Mouse (Mus musculus) bone marrow, adult 2 months (tissue): ENCODE data around the gene Msto1. TPM values are rescaled to one million over a fixed set of nuclear protein-coding genes. Genes with fewer than 3 reads are reported as not detected.

Experiments
- H3K27ac ChIP-seq: fragments of 200-500 bp; 2 replicates; pipeline ENCODE4 v1.5.1; 2012; ENCODE audit warnings: low read depth, mild to moderate bottlenecking, control low read depth, inconsistent platforms, low read length; ENCODE audit not compliant: control insufficient read depth, poor library complexity, insufficient read depth
- H3K4me1 ChIP-seq: fragments of 200-500 bp; 2 replicates; pipeline ENCODE4 v1.6.1; 2011; ENCODE audit warnings: low read length; ENCODE audit not compliant: control insufficient read depth, insufficient read depth
- H3K4me3 ChIP-seq: fragments of 200-500 bp; replicated peaks from 2 replicates; pipeline ENCODE3; 2011; ENCODE audit warnings: mild to moderate bottlenecking, low read depth, low read length, control low read depth; ENCODE audit not compliant: control insufficient read depth
- CTCF ChIP-seq: fragments of 200-500 bp; IDR thresholded peaks from 2 replicates; pipeline ENCODE4 v1.5.1; 2011; ENCODE audit warnings: low read length, control low read depth; ENCODE audit not compliant: control insufficient read depth, insufficient read depth
- POLR2A ChIP-seq: fragments of 200-500 bp; IDR thresholded peaks from 2 replicates; pipeline ENCODE4 v1.6.1; 2011; ENCODE audit warnings: low read depth, mild to moderate bottlenecking, control low read depth, low read length, borderline replicate concordance; ENCODE audit not compliant: control insufficient read depth
- WGBS: fragments of 180-500 bp; shearing (Covaris S2); methylation state at CpG from one replicate; pipeline ENCODE4 v1.1.7; 2018; 5-methylcytosine and 5-hydroxymethylcytosine counted together
- polyA plus RNA-seq: library from polyadenylated mRNA; stranded (reverse); fragments of >200 nt; gene quantifications from 2 replicates; pipeline ENCODE4 v1.2.4, GENCODE M21; 2011; ENCODE audit warnings: low replicate concordance; ENCODE audit not compliant: missing spikeins, insufficient read depth, insufficient read length

Msto1 gene
- polyA plus RNA-seq, 1 experiment, result 13.7 TPM

GRCm38 (mm10) chr3:88942316-88942880 is 28.6 kb upstream of the Msto1 start:
- TF ChIP-seq CTCF (no peak), POLR2A (no peak)
- H3K4me3 ChIP-seq, result no peak overlapping the region
- no peaks in the 10 kb centered on the region for H3K4me1 ChIP-seq
- WGBS, result 92% methylated on average over 10 of the region's 10 CpGs
- no peak overlapping the region for H3K27ac ChIP-seq

DNA sequence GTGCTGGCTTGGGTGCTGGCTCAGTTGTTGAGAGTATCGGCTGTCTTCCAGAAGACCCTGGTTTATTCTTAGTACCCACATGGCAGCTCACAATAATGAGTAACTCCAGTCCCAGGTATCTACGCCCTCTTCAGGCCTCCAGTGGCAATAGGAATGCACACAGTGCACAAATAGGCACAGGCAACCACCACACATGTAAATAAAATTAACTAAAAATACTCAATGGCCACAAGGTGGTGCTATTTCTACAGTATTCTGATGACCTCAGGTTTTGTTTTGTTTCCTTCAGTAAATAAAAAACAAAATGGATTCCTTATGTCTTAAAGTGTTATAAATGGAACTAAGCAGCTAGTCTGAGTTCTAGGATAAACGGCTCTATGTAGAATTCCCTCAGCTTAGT is 25.9 kb upstream of the Msto1 start:
- H3K4me3 ChIP-seq, result no peak overlapping the region
- 65% methylated on average over 3 of the region's 3 CpGs for WGBS

GRCm38 (mm10) chr3:88939071-88939470 is 25.3 kb upstream of the Msto1 start:
- WGBS, result 89% methylated on average over 10 of the region's 10 CpGs
- Histone ChIP-seq H3K4me1 (no peaks in the 10 kb centered on the region), H3K4me3 (no peak overlapping the region), H3K27ac (no peak overlapping the region)
- TF ChIP-seq CTCF (no peak), POLR2A (no peak)

More for the DNA sequence above, 25.9 kb upstream of the Msto1 start:
- H3K27ac ChIP-seq, result no peak overlapping the region
- H3K4me1 ChIP-seq, result no peaks in the 10 kb centered on the region
- TF ChIP-seq CTCF, result no peak
- no peak for TF ChIP-seq POLR2A

- 76% methylated on average over 3 of the region's 3 CpGs for WGBS
- no peaks in the 10 kb centered on the region for H3K4me1 ChIP-seq
- no peak for TF ChIP-seq POLR2A
- TF ChIP-seq CTCF, result no peak
- no peak overlapping the region for H3K4me3 ChIP-seq
- H3K27ac ChIP-seq, result no peak overlapping the region
These were observed 15.7 kb upstream of the Msto1 start for GRCm38 (mm10) chr3:88929501-88929900.

- H3K4me3 ChIP-seq, result no peak overlapping the region
- TF ChIP-seq CTCF (no peak), POLR2A (no peak)
- no peaks in the 10 kb centered on the region for H3K4me1 ChIP-seq
- 86% methylated on average over 2 of the region's 2 CpGs for WGBS
- no peak overlapping the region for H3K27ac ChIP-seq
These were observed 11.9 kb upstream of the Msto1 start for GRCm38 (mm10) chr3:88925651-88926050.

GRCm38 (mm10) chr3:88923989-88924591 is 10.3 kb upstream of the Msto1 start:
- H3K27ac ChIP-seq, result no peak overlapping the region
- no peak for TF ChIP-seq POLR2A
- TF ChIP-seq CTCF, result no peak
- H3K4me1 ChIP-seq, result no peaks in the 10 kb centered on the region
- no peak overlapping the region for H3K4me3 ChIP-seq
- WGBS, result 59% methylated on average over 8 of the region's 8 CpGs

- Histone ChIP-seq H3K27ac (no peak overlapping the region), H3K4me1 (no peaks in the 10 kb centered on the region)
- 96% methylated on average over 9 of the region's 9 CpGs for WGBS
These were observed 7.6 kb upstream of the Msto1 start for GRCm38 (mm10) chr3:88921411-88921810.

GRCm38 (mm10) chr3:88918981-88919380 is 5.2 kb upstream of the Msto1 start:
- 86% methylated on average over 13 of the region's 13 CpGs for WGBS
- no peaks in the 10 kb centered on the region; the same call in 1 of the 2 replicates for H3K4me1 ChIP-seq
- TF ChIP-seq POLR2A, result no peak
- no peak for TF ChIP-seq CTCF

More at GRCm38 (mm10) chr3:88921411-88921810, 7.6 kb upstream of the Msto1 start:
- TF ChIP-seq POLR2A (no peak), CTCF (no peak)
- no peak overlapping the region for H3K4me3 ChIP-seq

More at GRCm38 (mm10) chr3:88918981-88919380, 5.2 kb upstream of the Msto1 start:
- Histone ChIP-seq H3K27ac (no peak overlapping the region), H3K4me3 (no peak overlapping the region)
